Mouse (Mus musculus) myocyte (in vitro differentiated cells): ENCODE results near the gene Mettl22. TPM values are rescaled to one million over a fixed set of nuclear protein-coding genes. Genes with fewer than 3 reads are reported as not detected.

ENCODE experiments used
- H3K27me3 ChIP-seq: one replicate; pipeline ENCODE4 v1.6.1; 2011; ENCODE audit not compliant: control insufficient read depth, insufficient read depth, insufficient read length
- H3K36me3 ChIP-seq: one replicate; pipeline ENCODE4 v1.6.1; 2011; ENCODE audit not compliant: control insufficient read depth, insufficient read depth
- H3K4me2 ChIP-seq: one replicate; pipeline ENCODE4 v1.6.1; 2011; ENCODE audit warnings: low read depth, control low read depth
- H3K4me3 ChIP-seq: one replicate; pipeline ENCODE4 v1.5.1; 2011; ENCODE audit warnings: mild to moderate bottlenecking, control low read depth, moderate library complexity
- H3K79me2 ChIP-seq: one replicate; pipeline ENCODE4 v1.6.1; 2011; ENCODE audit not compliant: control insufficient read depth, insufficient read depth
- H3ac ChIP-seq: one replicate; pipeline ENCODE4 v1.6.1; 2011; ENCODE audit not compliant: control insufficient read depth, insufficient read length
- CEBPB ChIP-seq: IDR thresholded peaks from 2 replicates; pipeline ENCODE4 v1.6.1; 2011; ENCODE audit warnings: mild to moderate bottlenecking, moderate library complexity; ENCODE audit not compliant: poor library complexity, insufficient read depth, severe bottlenecking
- E2F4 ChIP-seq: IDR thresholded peaks from one replicate; pipeline ENCODE4 v1.6.1; 2011; ENCODE audit warnings: mild to moderate bottlenecking, control low read depth, moderate library complexity; ENCODE audit not compliant: insufficient read depth
- MAX ChIP-seq: IDR thresholded peaks from one replicate; pipeline ENCODE4 v1.6.1; 2011; ENCODE audit warnings: low read depth, mild to moderate bottlenecking, control low read depth
- MYOD1 ChIP-seq, 3 experiments: IDR thresholded peaks; one replicate each; pipeline ENCODE4 v1.6.1; 2011; ENCODE audit warnings: control low read depth in 2 of 3, low read depth in 2 of 3, mild to moderate bottlenecking in 2 of 3, moderate library complexity in 1 of 3; ENCODE audit not compliant: insufficient read length in 2 of 3, control insufficient read depth in 1 of 3
- MYOG ChIP-seq, 3 experiments: IDR thresholded peaks; one replicate each; pipeline ENCODE4 v1.6.1; 2011; ENCODE audit warnings: control low read depth in 2 of 3, low read depth in 2 of 3, mild to moderate bottlenecking in 2 of 3; ENCODE audit not compliant: insufficient read length in 2 of 3, control insufficient read depth in 1 of 3, insufficient read depth in 1 of 3
- POLR2A ChIP-seq: IDR thresholded peaks from one replicate; pipeline ENCODE4 v1.6.1; 2011; ENCODE audit warnings: low read depth, mild to moderate bottlenecking, control low read depth, moderate library complexity; ENCODE audit not compliant: insufficient read length
- POLR2AphosphoS2 ChIP-seq: IDR thresholded peaks from one replicate; pipeline ENCODE4 v1.6.1; 2011; ENCODE audit warnings: low read depth, control low read depth; ENCODE audit not compliant: insufficient read length
- REST ChIP-seq: IDR thresholded peaks from one replicate; pipeline ENCODE4 v1.6.1; 2011; ENCODE audit warnings: mild to moderate bottlenecking, control low read depth, moderate library complexity; ENCODE audit not compliant: insufficient read depth, insufficient read length
- SRF ChIP-seq: IDR thresholded peaks from one replicate; pipeline ENCODE4 v1.6.1; 2011; ENCODE audit warnings: low read depth; ENCODE audit not compliant: control insufficient read depth, insufficient read length
- TCF12 ChIP-seq: IDR thresholded peaks from one replicate; pipeline ENCODE4 v1.6.1; 2011; ENCODE audit warnings: mild to moderate bottlenecking, control low read depth; ENCODE audit not compliant: poor library complexity, insufficient read depth, severe bottlenecking
- TCF3 ChIP-seq: IDR thresholded peaks from one replicate; pipeline ENCODE4 v1.6.1; 2011; ENCODE audit warnings: low read depth, control low read depth; ENCODE audit not compliant: insufficient read length
- USF1 ChIP-seq: IDR thresholded peaks from one replicate; pipeline ENCODE4 v1.6.1; 2011; ENCODE audit warnings: low read depth, mild to moderate bottlenecking, control low read depth, moderate library complexity
- polyA plus RNA-seq: library from polyadenylated mRNA; unstranded; fragments of >200 nt; fragmentation: generic; extraction: Trizol; gene quantifications from one replicate; pipeline ENCODE4 v1.2.1, GENCODE M21; 2012; ENCODE audit warnings: missing spikeins

Mettl22 gene
- polyA plus RNA-seq, 1 experiment: 34.3 TPM

DNA sequence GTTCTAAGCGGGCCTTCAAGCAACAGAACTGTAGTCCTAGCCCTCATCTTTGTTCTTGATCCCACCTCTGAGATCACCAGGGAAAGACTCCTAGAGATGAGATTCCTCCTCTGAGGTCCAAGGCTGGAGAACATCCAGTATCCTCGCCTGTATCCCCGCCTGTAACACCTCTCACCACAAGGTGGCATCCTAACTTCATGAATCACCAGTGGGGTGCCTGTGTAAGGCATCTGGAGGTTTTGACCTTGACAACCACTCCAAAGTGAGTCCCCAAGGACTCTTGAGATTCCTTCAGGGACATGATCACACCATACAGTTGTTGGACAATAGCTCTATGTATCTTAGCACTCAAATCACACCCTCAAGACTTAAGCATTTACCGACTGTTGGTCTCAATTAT is 23.7 kb downstream of the Mettl22 start:
- Histone ChIP-seq H3K4me3 (no peak overlapping the region), H3K27me3 (no peaks in the 10 kb centered on the region), H3ac (no peak overlapping the region), H3K36me3 (no peaks in the 10 kb centered on the region), H3K4me2 (no peak overlapping the region), H3K79me2 (no peaks in the 10 kb centered on the region)
- TF ChIP-seq MYOG (IDR thresholded peaks at IDR 0.05; ENCODE audit: control insufficient read depth in 1 of 3, insufficient read depth in 1 of 3, insufficient read length in 2 of 3, low read depth in 2 of 3) (no peak), MYOD1 (IDR thresholded peaks at IDR 0.05; ENCODE audit: control insufficient read depth in 1 of 3, insufficient read length in 2 of 3, low read depth in 2 of 3) (no peak), CEBPB (no peak), POLR2AphosphoS2 (no peak), MAX (no peak), TCF3 (no peak), REST (no peak)

- no peaks in the 10 kb centered on the region for H3K36me3 ChIP-seq
- H3ac ChIP-seq: no peak overlapping the region
- TF ChIP-seq MAX (no peak), REST (no peak)
- no peaks in the 10 kb centered on the region for H3K27me3 ChIP-seq
- no peaks in the 10 kb centered on the region for H3K79me2 ChIP-seq
- no peak overlapping the region for H3K4me2 ChIP-seq
- H3K4me3 ChIP-seq: no peak overlapping the region
These were observed 26.4 kb downstream of the Mettl22 start for GRCm38 (mm10) chr16:8496967-8497366.

- H3ac ChIP-seq: no peak overlapping the region
- TF ChIP-seq MYOD1 (IDR thresholded peaks at IDR 0.05; ENCODE audit: control insufficient read depth in 1 of 3, insufficient read length in 2 of 3, low read depth in 2 of 3): no peak
- no peak for TF ChIP-seq E2F4
- no peak for TF ChIP-seq TCF3
- TF ChIP-seq USF1: no peak
- no peak for TF ChIP-seq POLR2AphosphoS2
- TF ChIP-seq MYOG (IDR thresholded peaks at IDR 0.05; ENCODE audit: control insufficient read depth in 1 of 3, insufficient read depth in 1 of 3, insufficient read length in 2 of 3, low read depth in 2 of 3): no peak
- TF ChIP-seq TCF12: no peak
- TF ChIP-seq POLR2A: no peak
- no peak for TF ChIP-seq MAX
- TF ChIP-seq CEBPB: no peak
- H3K4me2 ChIP-seq: no peak overlapping the region
- no peaks in the 10 kb centered on the region for H3K79me2 ChIP-seq
- no peak overlapping the region for H3K4me3 ChIP-seq
- H3K36me3 ChIP-seq: no peaks in the 10 kb centered on the region
- H3K27me3 ChIP-seq: no peaks in the 10 kb centered on the region
These were observed 33.7 kb downstream of the Mettl22 start for GRCm38 (mm10) chr16:8504271-8504670.

DNA sequence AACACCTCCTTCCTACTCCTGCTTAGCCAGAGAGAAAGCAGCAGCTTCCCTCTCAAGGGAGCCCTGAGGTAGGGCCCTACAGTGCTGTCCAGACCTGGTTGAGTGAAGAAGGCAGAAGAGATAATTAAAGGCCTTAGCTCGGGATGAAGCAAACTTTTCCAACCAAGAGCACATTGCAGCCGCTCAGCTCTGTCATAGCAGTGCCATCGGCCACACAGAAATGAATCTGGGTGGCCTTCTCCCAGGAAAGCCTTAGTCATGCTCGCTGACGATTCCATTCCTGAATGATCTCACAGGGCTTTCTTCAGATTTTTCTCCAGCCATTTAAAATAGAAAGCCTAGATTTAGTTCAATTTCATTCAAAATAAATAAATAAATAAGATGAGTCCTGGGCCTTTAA is 39.3 kb downstream of the Mettl22 start:
- Histone ChIP-seq H3ac (no peak overlapping the region), H3K36me3 (no peaks in the 10 kb centered on the region), H3K27me3 (peaks cover 16% of the 10 kb centered on the region), H3K4me2 (no peak overlapping the region), H3K79me2 (no peaks in the 10 kb centered on the region), H3K4me3 (no peak overlapping the region)
- TF ChIP-seq E2F4 (no peak), MYOD1 (IDR thresholded peaks at IDR 0.05; ENCODE audit: control insufficient read depth in 1 of 3, insufficient read length in 2 of 3, low read depth in 2 of 3) (no peak), POLR2AphosphoS2 (no peak), CEBPB (no peak), MYOG (IDR thresholded peaks at IDR 0.05; ENCODE audit: control insufficient read depth in 1 of 3, insufficient read depth in 1 of 3, insufficient read length in 2 of 3, low read depth in 2 of 3) (no peak), TCF12 (no peak), TCF3 (no peak), MAX (no peak), POLR2A (no peak), USF1 (no peak)

DNA sequence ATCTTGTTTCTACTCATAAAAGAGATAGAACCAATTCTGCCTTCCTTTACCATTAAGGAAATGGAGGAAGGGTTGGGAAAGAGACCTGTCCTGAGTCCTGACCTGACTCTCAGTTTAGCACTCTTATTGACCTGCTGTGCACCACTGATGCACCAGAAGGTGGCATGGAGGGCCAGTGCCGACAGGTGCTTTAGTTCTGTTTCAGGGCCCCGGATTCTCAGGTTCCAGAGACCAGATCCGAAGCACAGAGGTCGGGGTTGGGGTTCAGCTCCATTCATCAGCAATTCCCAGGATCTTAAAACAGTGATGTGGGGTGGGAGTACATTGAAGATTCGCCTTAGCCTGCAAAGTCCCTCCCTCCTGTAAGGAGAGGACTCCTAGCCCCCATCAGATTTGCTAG is 42.2 kb downstream of the Mettl22 start:
- Histone ChIP-seq H3K79me2 (no peaks in the 10 kb centered on the region), H3K36me3 (no peaks in the 10 kb centered on the region), H3K4me2 (no peak overlapping the region), H3ac (no peak overlapping the region), H3K4me3 (no peak overlapping the region), H3K27me3 (peaks cover 21% of the 10 kb centered on the region)
- TF ChIP-seq SRF (no peak), USF1 (no peak), MYOD1 (IDR thresholded peaks at IDR 0.05; ENCODE audit: control insufficient read depth in 1 of 3, insufficient read length in 2 of 3, low read depth in 2 of 3) (no peak), CEBPB (no peak)
